Mouse (Mus musculus) testis, postnatal 14 days (tissue): ENCODE measurements around the gene Plcl2.

Source experiments
- DNase-seq: peaks from one replicate; pipeline ENCODE4 v3.0.0; 2021; ENCODE audit warnings: low spot score

Gene Plcl2

DNA sequence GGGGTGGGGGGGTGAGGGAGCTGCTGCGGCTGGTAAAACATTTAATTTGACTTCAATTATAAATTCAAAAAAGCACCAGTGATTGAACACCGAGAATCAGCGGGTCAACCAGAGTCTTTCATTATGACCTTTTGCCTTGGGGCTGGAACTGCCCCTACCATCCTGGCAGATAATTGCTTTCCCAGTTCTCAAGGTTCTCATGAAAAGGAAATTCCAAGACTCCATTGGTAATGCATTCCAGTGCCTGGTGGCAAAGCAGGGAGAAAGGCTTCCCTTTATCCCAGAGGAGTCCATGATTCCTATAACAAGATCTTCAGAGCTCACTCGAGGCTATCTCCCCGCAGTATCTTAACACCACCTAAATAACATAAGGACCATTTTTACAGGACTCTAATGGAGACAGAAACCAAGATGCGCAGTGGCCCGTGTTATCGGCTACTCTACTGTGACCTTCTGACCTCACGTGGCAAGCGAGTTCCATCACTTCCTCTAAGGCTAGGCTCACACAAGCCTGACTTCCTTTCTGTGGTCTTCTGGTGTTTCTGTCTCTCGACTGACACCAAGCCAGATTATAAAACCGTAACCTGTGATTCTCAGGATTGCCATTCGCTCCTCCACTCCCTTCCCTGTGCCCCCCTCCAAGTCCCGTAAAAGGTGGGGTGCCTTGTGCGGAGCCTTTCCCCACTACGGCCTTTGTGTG, 10.0 kb upstream of the Plcl2 start:
- DNase-seq, result no peak

DNA sequence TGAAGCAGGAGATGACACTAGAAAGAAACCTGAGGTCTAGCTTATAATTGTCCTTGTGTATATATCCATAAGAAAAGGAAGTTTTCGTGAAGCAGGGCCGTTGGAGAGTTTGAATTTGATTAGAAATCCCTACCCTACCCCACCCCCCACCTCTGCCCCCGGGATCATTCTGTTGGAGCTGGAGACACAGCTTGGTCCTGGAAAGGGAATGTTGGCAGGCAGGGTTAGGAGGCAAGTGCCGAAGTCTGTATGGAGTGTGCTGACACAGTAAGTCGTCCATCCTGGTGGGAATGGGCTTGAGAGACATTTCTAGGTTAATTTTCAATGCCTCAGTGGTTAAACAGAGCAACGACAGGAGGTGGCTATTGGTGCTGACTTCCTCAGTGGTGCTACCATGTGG, 8.4 kb upstream of the Plcl2 start:
- DNase-seq, result no peak

GRCm38 (mm10) chr17:50503075-50503474, 6.1 kb upstream of the Plcl2 start:
- DNase-seq, result no peak

DNA sequence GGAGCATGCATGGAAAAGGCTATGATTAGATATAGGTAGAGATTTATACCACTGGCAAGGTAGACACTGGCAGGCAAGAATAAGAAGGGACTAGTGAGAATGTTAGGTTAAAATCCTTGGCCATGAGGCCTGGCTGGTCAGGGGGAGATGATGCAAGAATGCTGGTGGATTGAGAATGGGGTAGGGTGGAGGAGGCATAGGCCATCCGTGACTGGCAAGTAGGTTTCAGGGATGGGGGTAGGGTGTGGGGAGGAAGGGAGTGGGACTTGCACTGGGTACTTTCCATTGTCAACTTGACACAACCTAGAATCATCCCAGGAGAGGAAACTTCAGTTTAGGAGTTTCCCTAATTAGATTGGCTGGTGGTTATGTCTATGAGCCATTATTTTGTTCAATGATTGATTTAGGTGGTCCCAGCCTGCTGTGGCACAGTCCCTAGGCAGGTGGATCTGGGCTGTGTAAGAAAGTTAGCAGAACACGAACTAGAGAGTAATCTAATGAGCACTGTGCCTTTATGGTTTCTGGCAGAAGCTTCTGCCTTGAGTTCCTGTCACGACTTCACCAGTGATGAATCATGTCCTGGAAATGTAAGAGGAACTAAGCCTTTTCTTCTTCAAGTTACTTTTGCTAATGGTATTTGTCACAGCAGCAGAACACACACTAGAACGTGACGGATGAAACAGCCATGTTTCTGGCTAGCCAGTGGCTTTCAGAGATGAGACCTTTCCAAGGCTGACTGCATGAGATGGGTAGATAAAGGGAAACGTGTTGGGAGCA, 4.9 kb upstream of the Plcl2 start:
- no peak for DNase-seq

DNA sequence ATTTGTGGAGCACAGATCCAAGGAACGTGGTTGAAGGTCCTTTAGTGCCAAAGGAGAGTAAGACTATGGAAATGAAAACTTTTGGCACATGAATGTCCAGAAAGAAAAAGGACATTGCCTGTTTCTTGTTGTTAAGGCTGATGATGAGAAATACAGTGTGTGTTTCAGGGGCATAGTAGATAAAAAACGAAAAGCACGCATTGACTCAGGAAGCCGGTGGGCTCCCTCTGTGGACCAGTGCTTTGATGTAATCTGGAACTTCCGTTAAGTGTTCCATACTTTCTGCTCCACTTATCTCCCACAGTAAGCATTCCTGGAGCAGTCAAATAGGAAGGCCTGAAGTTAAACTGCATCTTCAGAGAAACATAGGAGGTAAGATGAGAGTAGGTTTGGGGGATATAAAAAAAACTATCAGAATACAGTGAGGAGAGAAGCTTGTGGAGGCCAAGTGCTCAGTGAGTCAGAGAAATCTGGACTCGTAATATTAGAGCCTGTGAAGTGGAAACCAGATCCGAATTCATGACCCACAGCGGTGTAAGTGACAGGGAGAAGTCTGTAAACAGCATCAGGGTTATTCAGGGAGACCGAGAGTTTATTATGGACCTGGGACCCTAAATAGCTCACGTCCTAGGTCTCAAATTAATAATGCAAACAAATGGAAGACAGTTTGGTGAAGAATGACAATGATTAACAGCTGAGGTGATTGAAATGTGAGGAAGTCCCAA, 3.1 kb upstream of the Plcl2 start:
- DNase-seq, result no peak

- DNase-seq, result no peak
Observed at GRCm38 (mm10) chr17:50506861-50507321, 2.3 kb upstream of the Plcl2 start.

DNA sequence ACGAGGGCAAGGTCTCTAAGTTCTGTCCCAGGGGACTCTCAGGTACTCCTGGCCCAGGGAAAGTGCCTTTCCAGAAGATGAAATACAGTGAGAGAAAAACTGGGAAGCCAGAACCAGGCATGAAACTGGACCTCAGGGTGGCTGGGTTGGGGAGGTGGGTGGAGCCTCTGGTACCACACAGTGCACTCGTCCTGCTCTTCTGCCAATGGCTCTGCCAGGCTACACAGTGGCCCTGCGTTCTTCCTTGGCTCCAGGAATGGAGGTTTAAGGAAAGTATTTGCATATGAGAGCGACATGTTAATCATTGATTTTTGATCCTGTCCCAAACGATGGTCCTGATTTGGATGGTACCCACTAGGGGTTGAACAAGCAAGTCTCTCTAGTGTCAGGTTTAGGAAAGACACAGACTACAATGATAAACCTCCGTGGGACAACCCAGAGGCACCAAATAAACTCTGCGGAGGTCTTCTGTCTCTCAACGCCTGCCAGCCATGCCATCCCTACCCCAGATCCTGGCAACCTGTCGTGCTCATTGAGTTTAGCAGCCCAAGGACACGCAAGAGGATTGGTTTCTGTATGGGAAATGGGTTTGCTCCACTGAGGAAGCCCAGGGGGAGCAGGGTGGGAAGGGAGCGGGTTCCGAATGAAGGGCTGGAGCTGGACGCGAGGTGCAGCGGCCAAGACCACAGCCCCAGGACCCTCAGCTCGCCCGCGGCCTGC, 988 bp upstream of the Plcl2 start:
- no peak for DNase-seq

GRCm38 (mm10) chr17:50508775-50509250, 390 bp upstream of the Plcl2 start:
- peak; percentile 81 for DNase-seq

DNA sequence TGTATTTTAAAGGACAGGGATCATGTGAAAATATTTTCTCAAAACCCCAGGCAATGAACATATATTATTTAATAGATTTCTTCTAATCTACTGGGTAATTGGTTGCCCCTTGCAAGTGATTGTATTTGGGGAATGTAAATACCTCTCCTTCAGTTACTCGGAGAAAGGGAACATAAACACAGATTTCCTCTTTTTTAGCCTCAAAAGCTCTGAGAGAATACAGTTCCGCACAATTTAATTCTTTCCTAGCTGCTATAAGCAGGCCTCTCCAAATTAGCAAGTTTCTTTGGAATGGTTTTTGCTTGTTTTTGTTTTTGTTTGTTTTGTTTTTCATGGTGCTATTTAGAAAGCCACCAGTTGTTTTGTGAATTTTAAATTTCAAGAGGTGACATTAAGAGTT, 1.1 kb downstream of the Plcl2 start:
- DNase-seq, result no peak

GRCm38 (mm10) chr17:50510741-50511140, 1.5 kb downstream of the Plcl2 start:
- no peak for DNase-seq

DNA sequence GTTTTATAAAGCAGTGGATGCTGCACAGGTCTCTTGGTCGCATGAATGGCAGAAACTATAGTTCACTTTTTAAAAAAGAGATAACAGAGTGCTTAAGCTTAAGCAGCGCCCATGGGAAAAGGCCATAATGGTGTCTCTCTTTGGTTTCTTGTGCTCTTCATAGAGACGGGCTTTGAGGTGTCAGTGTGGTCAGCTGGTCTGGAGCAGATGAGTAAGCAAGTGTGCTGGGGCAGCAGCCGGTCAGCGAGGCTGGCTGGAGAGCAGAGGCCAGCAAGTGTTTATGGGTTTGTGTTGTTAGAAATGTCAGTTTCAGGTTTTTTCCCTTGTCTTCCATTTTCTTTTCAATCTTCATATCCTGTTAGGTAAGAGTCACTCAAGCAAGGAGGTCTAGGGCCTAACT, 3.0 kb downstream of the Plcl2 start:
- no peak for DNase-seq

DNA sequence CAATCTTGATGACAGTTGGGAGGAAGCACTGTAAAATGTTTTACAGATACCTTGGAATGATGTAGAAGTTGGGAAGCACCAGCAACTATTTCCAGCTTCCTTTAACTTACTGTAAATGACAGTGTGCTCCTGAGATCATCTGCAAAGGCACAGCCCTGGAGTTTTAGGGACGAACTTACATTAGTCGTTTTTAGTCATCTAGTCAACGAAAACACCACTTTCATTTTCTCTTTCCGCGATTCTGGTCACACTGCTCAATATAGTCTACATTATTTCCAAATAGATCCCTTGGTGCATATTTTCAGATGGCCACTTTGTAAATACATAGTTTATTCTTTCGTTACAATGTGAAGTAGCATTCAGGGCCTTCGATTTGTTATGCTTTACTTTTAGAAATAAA, 3.6 kb downstream of the Plcl2 start:
- DNase-seq, result no peak

DNA sequence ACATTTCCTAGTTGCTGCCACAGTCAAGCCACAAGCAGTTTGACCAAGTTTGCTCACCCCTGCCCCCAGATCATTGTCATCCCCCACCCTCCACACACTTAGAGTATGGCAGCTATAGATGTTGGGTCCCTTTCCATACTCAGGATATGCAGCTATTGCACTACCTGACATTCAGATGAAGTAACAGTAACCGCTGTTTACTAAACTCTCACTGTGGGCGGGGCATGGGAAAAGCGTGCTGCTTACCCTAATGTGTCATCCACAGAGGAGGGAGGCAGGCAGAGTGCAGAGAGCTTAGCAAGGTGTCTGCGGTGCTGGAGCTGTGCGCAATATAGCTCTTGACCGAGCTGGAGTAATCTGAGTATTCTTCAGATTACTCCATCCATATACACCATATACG, 4.2 kb downstream of the Plcl2 start:
- no peak for DNase-seq

DNA sequence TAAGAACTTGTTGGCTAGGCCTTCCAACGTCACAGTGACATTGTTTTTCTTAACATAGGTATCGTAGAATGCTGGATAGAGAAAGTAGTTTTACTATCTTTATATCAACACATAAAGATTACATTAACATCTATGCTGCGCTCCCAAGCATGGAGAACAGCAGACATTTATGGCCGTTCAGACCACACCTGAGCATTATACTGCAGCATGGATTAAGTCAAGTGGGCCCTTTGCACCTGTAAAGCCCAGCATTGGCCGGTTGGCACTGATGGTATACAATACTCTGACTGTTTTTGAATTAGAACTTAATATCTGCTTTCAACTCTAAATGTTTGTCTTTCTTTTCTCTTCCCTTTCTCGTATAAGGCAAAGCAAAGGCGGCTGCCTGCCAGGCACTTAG, 4.8 kb downstream of the Plcl2 start:
- no peak for DNase-seq

DNA sequence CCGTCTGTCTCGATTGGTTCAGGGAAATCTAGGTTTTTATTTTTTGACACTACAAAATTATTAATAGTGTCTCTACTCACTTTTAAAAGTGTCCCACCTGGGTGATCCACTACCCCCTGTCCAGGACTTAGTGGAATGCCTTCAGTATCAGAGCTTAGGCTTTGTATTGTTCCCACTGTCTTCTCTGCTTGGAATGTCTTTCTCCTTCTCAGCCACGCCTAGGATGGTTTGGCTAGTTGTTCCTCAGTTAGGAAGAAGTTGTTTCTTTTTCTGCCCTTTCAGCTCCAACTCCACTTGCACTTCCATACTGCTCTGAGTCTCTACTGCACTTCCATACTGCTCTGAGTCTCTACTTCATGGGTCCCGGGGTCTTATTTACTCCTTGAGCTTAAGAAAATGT, 6.7 kb downstream of the Plcl2 start:
- DNase-seq, result no peak

DNA sequence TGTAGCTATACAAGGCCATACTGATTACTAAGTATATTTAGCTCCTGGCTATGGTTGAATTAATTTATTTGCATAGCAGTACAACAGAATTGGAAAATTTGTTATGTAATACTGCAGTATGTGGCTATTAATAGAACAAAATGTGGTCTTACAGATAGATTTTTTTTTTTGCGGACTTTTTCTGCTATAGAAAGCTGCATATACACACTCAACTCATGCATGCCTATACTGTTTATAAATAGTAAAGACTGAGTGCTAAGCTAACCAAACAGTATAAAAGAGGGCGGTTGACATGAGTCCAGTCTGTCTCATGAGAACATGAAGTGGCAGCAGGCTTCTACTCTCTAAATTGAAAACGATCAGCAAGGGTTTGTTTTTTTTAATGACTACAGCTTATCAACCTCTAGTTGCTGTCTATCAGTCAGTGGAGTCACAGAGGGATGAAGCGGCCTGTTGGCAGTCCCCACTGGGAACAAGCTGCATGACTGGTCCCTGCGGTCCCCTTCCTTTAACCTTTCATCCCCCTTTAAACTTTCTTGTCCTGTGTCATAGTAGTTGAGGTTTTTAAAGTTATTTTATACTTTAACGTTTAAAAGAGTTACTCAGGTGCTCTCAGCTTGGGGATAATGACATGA, 8.7 kb downstream of the Plcl2 start:
- DNase-seq, result no peak

GRCm38 (mm10) chr17:50519588-50519987, 10.4 kb downstream of the Plcl2 start:
- no peak for DNase-seq

GRCm38 (mm10) chr17:50522473-50523083, 13.4 kb downstream of the Plcl2 start:
- DNase-seq, result no peak

DNA sequence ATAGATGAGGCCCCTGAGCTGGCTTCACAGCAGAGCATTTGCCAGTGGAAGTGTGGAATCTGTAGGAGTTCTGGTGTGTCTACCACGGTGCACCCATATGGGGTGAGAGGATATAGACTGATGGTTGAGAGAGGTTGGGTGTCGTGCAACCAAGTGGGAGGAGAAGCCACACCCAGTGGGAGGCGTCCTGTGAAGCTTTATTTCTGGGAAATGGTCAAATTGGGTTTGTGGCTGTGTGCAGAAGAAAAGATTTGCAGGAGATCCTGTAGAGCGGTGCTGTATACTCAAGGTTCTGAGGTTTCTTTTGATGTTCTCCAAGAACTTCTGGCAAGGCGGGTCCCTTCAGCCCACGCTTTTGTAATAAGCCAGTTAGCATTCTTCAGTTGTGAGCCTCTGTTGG, 15.8 kb downstream of the Plcl2 start:
- DNase-seq, result no peak

DNA sequence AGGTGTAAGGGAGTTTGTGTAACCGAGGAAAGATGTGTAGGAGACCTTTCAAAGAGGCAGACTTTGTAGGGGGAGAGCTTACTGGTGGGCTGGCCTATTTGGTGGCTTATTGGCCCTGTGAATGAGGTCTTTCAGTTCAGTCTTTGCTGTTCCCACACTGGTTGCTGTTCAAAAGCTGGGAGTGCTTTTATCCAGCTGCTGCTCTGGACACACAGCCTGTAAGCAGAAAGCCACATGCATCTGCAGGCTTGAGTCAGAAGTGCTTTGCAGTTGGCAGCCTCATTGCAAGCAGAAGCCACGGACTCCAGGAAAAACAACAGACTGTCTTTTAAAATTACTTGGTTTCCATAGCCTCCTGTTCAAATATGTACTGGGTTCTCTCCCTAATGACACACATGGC, 16.6 kb downstream of the Plcl2 start:
- no peak for DNase-seq

- DNase-seq, result no peak
Observed at GRCm38 (mm10) chr17:50530089-50530488, 20.9 kb downstream of the Plcl2 start.
